20 mouse cellular contexts compared by ENCODE assay signal in genomic region chr12:5307923-5308322, GRCm38 (mm10).
DNase-seq lines count a peak whose midpoint lies in the region; ATAC-seq and TF ChIP-seq lines count a peak whose summit lies in the region.
"Had no signal": no experiment of that assay in that cellular context is flagged by ENCODE, and none has a peak within 500 bp of the region (broad histone marks: within the 10 kb centered on the region; RNA-seq: fewer than 3 reads in every experiment).

No protein-coding gene starts in this region.

- no peak overlapping the region for H3K27ac ChIP-seq in heart, adult 2 months
- no peak overlapping the region for H3K27ac ChIP-seq in liver, postnatal 0 days (ENCODE audit: low read depth)
- H3K27ac ChIP-seq in CH12.LX (ENCODE audit: insufficient read depth, low read depth) = no peak overlapping the region
- H3K27ac ChIP-seq: limb, embryonic 13.5 days; liver, embryonic 14.5 days; neural tube, embryonic 12.5 days had no signal

- TF ChIP-seq EP300 in heart, adult 2 months (IDR thresholded peaks at IDR 0.05; ENCODE audit: insufficient read depth, low read depth, low read length) = no peak
- TF ChIP-seq EP300 in liver, postnatal 0 days (IDR thresholded peaks at IDR 0.05; ENCODE audit: low read depth) = no peak
- TF ChIP-seq EP300 in CH12.LX (IDR thresholded peaks at IDR 0.05; ENCODE audit: low read length) = no peak

- peaks cover 2% of the 10 kb centered on the region; the same call in 1 of the 2 replicates for H3K27me3 ChIP-seq in heart, adult 2 months (ENCODE audit: control insufficient read depth, insufficient read depth, low read length)
- H3K27me3 ChIP-seq in liver, postnatal 0 days (ENCODE audit: insufficient read depth, low read length) = no peaks in the 10 kb centered on the region
- no peaks in the 10 kb centered on the region for H3K27me3 ChIP-seq in CH12.LX (replicated peaks)
- H3K27me3 ChIP-seq: limb, embryonic 13.5 days; megakaryocyte, embryonic 14.5 days; neural tube, embryonic 12.5 days had no signal

- in situ Hi-C loops in CH12.LX (cut with MboI; ENCODE audit: low pct_ligation_motif_present, low pct_unique_long_range_greater_than_20kb, low sequenced_read_pairs) = no loop called here

- TF ChIP-seq CTCF in heart, adult 2 months (IDR thresholded peaks at IDR 0.05) = peak; percentile 18; the same call in 1 of the 2 replicates
- 0 out of 2 replicates have a peak, but pooled peaks have one; percentile 13 for TF ChIP-seq CTCF in liver, postnatal 0 days (IDR thresholded peaks at IDR 0.05; ENCODE audit: low read depth)
- TF ChIP-seq CTCF in CH12.LX (conservative IDR thresholded peaks at IDR 0.05 in 1 of 2, IDR thresholded peaks at IDR 0.05 in 1 of 2; ENCODE audit: low read depth in 2 of 2, low read length in 2 of 2) = peak in 1 of 2 experiments; percentile 38; a peak in 2 of 4 replicates

- H3K9ac ChIP-seq in heart, adult 2 months (ENCODE audit: low read depth, low read length) = no peak overlapping the region
- no peak overlapping the region for H3K9ac ChIP-seq in liver, postnatal 0 days (replicated peaks)
- no peak overlapping the region for H3K9ac ChIP-seq in CH12.LX (ENCODE audit: insufficient read depth, low read depth)
- H3K9ac ChIP-seq: limb, embryonic 13.5 days; liver, embryonic 14.5 days; neural tube, embryonic 12.5 days had no signal

- TF ChIP-seq POLR2A in heart, adult 2 months (IDR thresholded peaks at IDR 0.05; ENCODE audit: insufficient read depth, low read depth, low read length) = no peak
- TF ChIP-seq POLR2A in CH12.LX (IDR thresholded peaks at IDR 0.05; ENCODE audit: low read depth, low read length) = no peak

- ATAC-seq in liver, postnatal 0 days = no peak
- ATAC-seq: activated CD4-positive, CD25-positive, alpha-beta regulatory T cell, adult 4 months; forebrain, embryonic 16.5 days had no signal

- TF ChIP-seq RAD21 in CH12.LX (IDR thresholded peaks at IDR 0.05; ENCODE audit: low read depth, low read length) = peak; percentile 48

- no peak overlapping the region for H3K4me3 ChIP-seq in heart, adult 2 months
- no peak overlapping the region for H3K4me3 ChIP-seq in liver, postnatal 0 days (ENCODE audit: low read depth, low read length)
- no peak overlapping the region for H3K4me3 ChIP-seq in CH12.LX (replicated peaks in 1 of 3; ENCODE audit: low read depth in 2 of 3, low read length in 2 of 3, poor library complexity in 1 of 3)
- H3K4me3 ChIP-seq: limb, embryonic 13.5 days; megakaryocyte, embryonic 14.5 days; neural tube, embryonic 12.5 days had no signal

- DNase-seq in heart, adult 2 months = no peak
- no peak for DNase-seq in heart, adult 18-20 months
- DNase-seq in liver, postnatal 0 days = no peak
- DNase-seq in liver = no peak
- peak; percentile 26 for DNase-seq in CH12.LX (ENCODE audit: extremely low read depth)
- DNase-seq in brain, adult 2 months (ENCODE audit: low read depth, low spot score) = peak; percentile 37
- DNase-seq in left cerebral cortex, adult 8-10 months (ENCODE audit: low spot score in 2 of 2) = no peak
- DNase-seq: adrenal gland, postnatal 10 days; cerebellum, adult 11 months; heart, adult 11 months; kidney, adult 9 months; kidney, postnatal 36 days; right cerebral cortex, adult 18-20 months; thymus, postnatal 36 days had no signal

- intact Hi-C loops in heart, adult 2 months (cut with DNase I) = no loop called here

- H3K79me2 ChIP-seq in heart, adult 2 months (replicated peaks; ENCODE audit: control insufficient read depth, insufficient read depth, low read length) = no peaks in the 10 kb centered on the region
- no peaks in the 10 kb centered on the region for H3K79me2 ChIP-seq in CH12.LX (replicated peaks; ENCODE audit: control insufficient read depth, extremely low read depth, insufficient read depth, poor library complexity, severe bottlenecking)

- no peaks in the 10 kb centered on the region for H3K4me1 ChIP-seq in heart, adult 2 months (ENCODE audit: control insufficient read depth, insufficient read depth, low read length)
- H3K4me1 ChIP-seq in liver, postnatal 0 days (ENCODE audit: insufficient read depth) = no peaks in the 10 kb centered on the region
- peaks cover 0 to 4% of the 10 kb centered on the region in 2 experiments; a peak in 1 of 4 replicates for H3K4me1 ChIP-seq in CH12.LX (ENCODE audit: control insufficient read depth in 1 of 2, insufficient read depth in 2 of 2)
- H3K4me1 ChIP-seq: limb, embryonic 13.5 days; megakaryocyte, embryonic 14.5 days; neural tube, embryonic 12.5 days had no signal

- no peak overlapping the region for H3K4me2 ChIP-seq in liver, postnatal 0 days (ENCODE audit: low read depth, low read length)
- H3K4me2 ChIP-seq in CH12.LX (ENCODE audit: insufficient read depth, low read depth, poor library complexity, severe bottlenecking) = no peak overlapping the region
- H3K4me2 ChIP-seq: limb, embryonic 13.5 days; neural tube, embryonic 12.5 days had no signal

- H3K9me3 ChIP-seq in liver, postnatal 0 days (ENCODE audit: low read length) = no peaks in the 10 kb centered on the region
- no peaks in the 10 kb centered on the region for H3K9me3 ChIP-seq in CH12.LX (replicated peaks; ENCODE audit: low read length)
- H3K9me3 ChIP-seq: limb, embryonic 13.5 days; megakaryocyte, embryonic 14.5 days; neural tube, embryonic 12.5 days had no signal

- dilution Hi-C loops in CH12.LX (cut with MboI; ENCODE audit: extremely low pct_ligation_motif_present, extremely low pct_unique_long_range_greater_than_20kb, low sequenced_read_pairs) = no loop called here

- no peaks in the 10 kb centered on the region for H3K36me3 ChIP-seq in heart, adult 2 months (ENCODE audit: control insufficient read depth, insufficient read depth, low read length)
- H3K36me3 ChIP-seq in liver, postnatal 0 days (replicated peaks; ENCODE audit: insufficient read depth, low read length) = no peaks in the 10 kb centered on the region
- H3K36me3 ChIP-seq in CH12.LX (replicated peaks in 1 of 2; ENCODE audit: control insufficient read depth in 1 of 2, insufficient read depth in 1 of 2, low read length in 1 of 2) = no peaks in the 10 kb centered on the region
- H3K36me3 ChIP-seq: neural tube, embryonic 12.5 days had no signal

- WGBS in heart, adult 2 months = 77% methylated on average over 2 of the region's 2 CpGs
- 73% methylated on average over 2 of the region's 2 CpGs for WGBS in liver, postnatal 0 days (ENCODE audit: insufficient replicate concordance)

TF ChIP-seq in CH12.LX, 34 proteins besides CTCF, POLR2A, EP300 and RAD21:
- TF ChIP-seq E2F4 (IDR thresholded peaks at IDR 0.05; ENCODE audit: insufficient replicate concordance, low read depth, low read length) = no peak
- no peak for TF ChIP-seq MYC (IDR thresholded peaks at IDR 0.05; ENCODE audit: low read depth, low read length)
- peak; percentile 21; the same call in 1 of the 2 replicates for TF ChIP-seq SMC3 (IDR thresholded peaks at IDR 0.05; ENCODE audit: low read depth, low read length)

Comparison
In these comparisons a context has a peak if more than half of its experiments do, and no peak if none do; other contexts are left out.
1. DNase-seq: peak in CH12.LX (single experiment) and brain, adult 2 months (single experiment); none in heart, adult 2 months (0 of 2), heart, adult 18-20 months (0 of 2), liver, postnatal 0 days (single experiment), liver (single experiment) and left cerebral cortex, adult 8-10 months (0 of 2).